Mouse (Mus musculus) embryo, embryonic 9.5 days (tissue): ENCODE measurements around the gene H2-DMb2.
A peak's percentile ranks its signal among the peaks of the same experiment; 100 is the strongest.

Source experiments
- DNase-seq: peaks from one replicate; pipeline ENCODE4 v3.0.0-alpha.2; 2017; ENCODE audit errors: extremely low spot score

Gene H2-DMb2

GRCm38 (mm10) chr17:34179913-34180859, 37.1 kb downstream of the H2-DMb2 start:
- DNase-seq: no peak

- no peak for DNase-seq
These were observed 40.6 kb downstream of the H2-DMb2 start for GRCm38 (mm10) chr17:34183564-34184219.

GRCm38 (mm10) chr17:34185526-34185925, 42.4 kb downstream of the H2-DMb2 start:
- DNase-seq: no peak

- no peak for DNase-seq
These were observed 43.8 kb downstream of the H2-DMb2 start for GRCm38 (mm10) chr17:34186885-34187260.

GRCm38 (mm10) chr17:34187261-34187916, 44.3 kb downstream of the H2-DMb2 start, which contains the start of the genes Tap1 and Psmb9:
Gene Tap1 (plus strand): TSS chr17:34187553.
Gene Psmb9 (minus strand): TSS chr17:34187764.
- DNase-seq: peak; percentile 93

GRCm38 (mm10) chr17:34188010-34188409, 44.9 kb downstream of the H2-DMb2 start:
- DNase-seq: no peak

- DNase-seq: no peak
These were observed 45.9 kb downstream of the H2-DMb2 start for GRCm38 (mm10) chr17:34188986-34189385.

GRCm38 (mm10) chr17:34192852-34193251, 49.7 kb downstream of the H2-DMb2 start:
- no peak for DNase-seq

GRCm38 (mm10) chr17:34193468-34193867, 50.4 kb downstream of the H2-DMb2 start:
- DNase-seq: no peak

- DNase-seq: no peak
These were observed 51.6 kb downstream of the H2-DMb2 start for GRCm38 (mm10) chr17:34194723-34195122.

- DNase-seq: no peak
These were observed 53.4 kb downstream of the H2-DMb2 start for GRCm38 (mm10) chr17:34196491-34196890.

- peak; percentile 83 for DNase-seq
These were observed 54.1 kb downstream of the H2-DMb2 start, which contains the start of gene Psmb8 for GRCm38 (mm10) chr17:34196941-34197894. Gene Psmb8 (plus strand): TSS chr17:34197721.

- DNase-seq: no peak
These were observed 54.9 kb downstream of the H2-DMb2 start for GRCm38 (mm10) chr17:34197904-34198520.

GRCm38 (mm10) chr17:34198521-34198912, 55.4 kb downstream of the H2-DMb2 start:
- DNase-seq: no peak

GRCm38 (mm10) chr17:34199050-34199619, 56.0 kb downstream of the H2-DMb2 start:
- DNase-seq: no peak

GRCm38 (mm10) chr17:34200047-34200446, 56.9 kb downstream of the H2-DMb2 start:
- DNase-seq: no peak

GRCm38 (mm10) chr17:34200772-34201505, 57.8 kb downstream of the H2-DMb2 start:
- DNase-seq: no peak
